Mouse (Mus musculus) embryonic facial prominence, embryonic 13.5 days (tissue): ENCODE measurements around the gene Ankrd27. TPM values are rescaled to one million over a fixed set of nuclear protein-coding genes. Genes with fewer than 3 reads are reported as not detected.
"Not testable (repeated sequence)": the region's sequence is repeated elsewhere in the genome, so short reads cannot be mapped to it uniquely, and the experiment has no call there.

Experiments used
- ATAC-seq: fragments of 200-750 bp; cut with Nextera tagmentation; 2 replicates; pipeline ENCODE4 v1.8.0; 2017; ENCODE audit warnings: low read depth; ENCODE audit not compliant: insufficient number of reproducible peaks, insufficient read depth, low FRiP score, low TSS enrichment
- H3K27ac ChIP-seq: fragments of 300-500 bp; sonication (generic); 2 replicates; pipeline ENCODE4 v1.5.1; 2015; ENCODE audit warnings: moderate library complexity, mild to moderate bottlenecking, inconsistent platforms
- H3K27me3 ChIP-seq: fragments of 300-500 bp; sonication (generic); 2 replicates; pipeline ENCODE4 v1.6.1; 2015; ENCODE audit warnings: mild to moderate bottlenecking, inconsistent platforms
- H3K36me3 ChIP-seq: fragments of 300-500 bp; sonication (generic); 2 replicates; pipeline ENCODE4 v1.6.1; 2015; ENCODE audit warnings: mild to moderate bottlenecking, inconsistent platforms
- H3K4me1 ChIP-seq: fragments of 300-500 bp; sonication (generic); 2 replicates; pipeline ENCODE4 v1.6.1; 2015; ENCODE audit warnings: inconsistent platforms
- H3K4me2 ChIP-seq: fragments of 300-500 bp; sonication (generic); 2 replicates; pipeline ENCODE4 v1.6.1; 2015; ENCODE audit warnings: moderate library complexity, mild to moderate bottlenecking, inconsistent platforms
- H3K4me3 ChIP-seq: fragments of 300-500 bp; sonication (generic); 2 replicates; pipeline ENCODE4 v1.5.1; 2015; ENCODE audit warnings: mild to moderate bottlenecking, inconsistent platforms
- H3K9ac ChIP-seq: fragments of 300-500 bp; sonication (generic); 2 replicates; pipeline ENCODE4 v1.6.1; 2015; ENCODE audit warnings: mild to moderate bottlenecking, inconsistent platforms
- H3K9me3 ChIP-seq: fragments of 300-500 bp; sonication (generic); 2 replicates; pipeline ENCODE4 v1.6.1; 2016; ENCODE audit warnings: inconsistent platforms
- WGBS: fragments of 180-500 bp; shearing (Covaris S2); methylation state at CpG from one replicate; pipeline ENCODE4 v1.1.7; 2015; ENCODE audit warnings: mixed read lengths; 5-methylcytosine and 5-hydroxymethylcytosine counted together
- polyA plus RNA-seq: library from polyadenylated mRNA; unstranded; fragments of >200 nt; fragmentation: Nextera tagmentation; extraction: Ambion mirVana; gene quantifications from 2 replicates; pipeline ENCODE4 v1.2.1, GENCODE M21; 2015

Ankrd27 gene
- polyA plus RNA-seq, 1 experiment from 2014 or later: 39.0 TPM

- H3K4me1 ChIP-seq: peaks cover 12% of the 10 kb centered on the region
- no peak for ATAC-seq
- 87% methylated on average over 3 of the region's 3 CpGs for WGBS
- H3K4me2 ChIP-seq: no peak overlapping the region
- H3K9me3 ChIP-seq: no peaks in the 10 kb centered on the region
- H3K4me3 ChIP-seq: no peak overlapping the region
- H3K27ac ChIP-seq: no peak overlapping the region
- no peak overlapping the region for H3K9ac ChIP-seq
- no peaks in the 10 kb centered on the region for H3K27me3 ChIP-seq
- no peaks in the 10 kb centered on the region for H3K36me3 ChIP-seq
Observed at GRCm38 (mm10) chr7:35559838-35560237, 26.2 kb upstream of the Ankrd27 start.

- no peak overlapping the region for H3K4me3 ChIP-seq
- H3K27ac ChIP-seq: no peak overlapping the region
- 0 out of 2 replicates have a peak, but pooled peaks cover 6% of the 10 kb centered on the region for H3K4me1 ChIP-seq
- no peaks in the 10 kb centered on the region for H3K9me3 ChIP-seq
- whole genome bisulfite sequencing: 66% methylated on average over 11 of the region's 11 CpGs
- no peak overlapping the region for H3K9ac ChIP-seq
- H3K4me2 ChIP-seq: no peak overlapping the region
- H3K36me3 ChIP-seq: no peaks in the 10 kb centered on the region
- no peaks in the 10 kb centered on the region for H3K27me3 ChIP-seq
- ATAC-seq: no peak
Observed at GRCm38 (mm10) chr7:35563071-35563470, 23.0 kb upstream of the Ankrd27 start.

GRCm38 (mm10) chr7:35564067-35564865, 21.8 kb upstream of the Ankrd27 start:
- Histone ChIP-seq H3K4me3 (no peak overlapping the region), H3K27ac (no peak overlapping the region), H3K9me3 (no peaks in the 10 kb centered on the region), H3K9ac (no peak overlapping the region), H3K4me2 (no peak overlapping the region), H3K36me3 (no peaks in the 10 kb centered on the region), H3K27me3 (no peaks in the 10 kb centered on the region), H3K4me1 (0 out of 2 replicates have a peak, but pooled peaks cover 6% of the 10 kb centered on the region)
- WGBS: 87% methylated on average over 2 of the region's 2 CpGs
- ATAC-seq: no peak

GRCm38 (mm10) chr7:35564872-35565271, 21.2 kb upstream of the Ankrd27 start:
- not testable (repeated sequence) for H3K4me3 ChIP-seq, H3K4me1 ChIP-seq, H3K27me3 ChIP-seq, H3K9ac ChIP-seq, H3K9me3 ChIP-seq, H3K4me2 ChIP-seq, ATAC-seq, H3K36me3 ChIP-seq, H3K27ac ChIP-seq
- WGBS: 89% methylated on average over 10 of the region's 10 CpGs

- 78% methylated on average over 13 of the region's 13 CpGs for WGBS
- ATAC-seq, H3K9ac ChIP-seq: not testable (repeated sequence)
Observed at GRCm38 (mm10) chr7:35565965-35566364, 20.1 kb upstream of the Ankrd27 start.

GRCm38 (mm10) chr7:35569724-35570123, 16.3 kb upstream of the Ankrd27 start:
- not testable (repeated sequence) for H3K27ac ChIP-seq, H3K9ac ChIP-seq, H3K36me3 ChIP-seq, H3K9me3 ChIP-seq, ATAC-seq, H3K4me3 ChIP-seq, H3K4me2 ChIP-seq, H3K4me1 ChIP-seq, H3K27me3 ChIP-seq
- WGBS: 93% methylated on average over 4 of the region's 4 CpGs

More at GRCm38 (mm10) chr7:35565965-35566364, 20.1 kb upstream of the Ankrd27 start:
- H3K27ac ChIP-seq, H3K4me2 ChIP-seq, H3K4me1 ChIP-seq, H3K36me3 ChIP-seq, H3K27me3 ChIP-seq, H3K4me3 ChIP-seq, H3K9me3 ChIP-seq: not testable (repeated sequence)

- H3K36me3 ChIP-seq, H3K27me3 ChIP-seq, H3K9ac ChIP-seq, H3K4me2 ChIP-seq, H3K4me3 ChIP-seq, H3K27ac ChIP-seq, ATAC-seq, H3K4me1 ChIP-seq, H3K9me3 ChIP-seq: not testable (repeated sequence)
- 24% methylated on average over 6 of the region's 6 CpGs for WGBS
Observed at GRCm38 (mm10) chr7:35570883-35571282, 15.2 kb upstream of the Ankrd27 start.

GRCm38 (mm10) chr7:35579849-35580248, 6.2 kb upstream of the Ankrd27 start:
- no peaks in the 10 kb centered on the region for H3K36me3 ChIP-seq
- no peak overlapping the region for H3K27ac ChIP-seq
- no peak overlapping the region for H3K4me2 ChIP-seq
- 32% methylated on average over 4 of the region's 4 CpGs for WGBS
- H3K9me3 ChIP-seq: no peaks in the 10 kb centered on the region
- no peak overlapping the region for H3K4me3 ChIP-seq
- no peak for ATAC-seq
- H3K4me1 ChIP-seq: peaks cover 10% of the 10 kb centered on the region
- H3K27me3 ChIP-seq: peaks cover 40% of the 10 kb centered on the region
- no peak overlapping the region for H3K9ac ChIP-seq

- H3K27me3 ChIP-seq: peaks cover 45% of the 10 kb centered on the region
- H3K4me1 ChIP-seq: peaks cover 20% of the 10 kb centered on the region
- no peak overlapping the region for H3K9ac ChIP-seq
- H3K4me3 ChIP-seq: no peak overlapping the region
- no peaks in the 10 kb centered on the region for H3K36me3 ChIP-seq
- H3K9me3 ChIP-seq: no peaks in the 10 kb centered on the region
- no peak overlapping the region for H3K27ac ChIP-seq
- 75% methylated on average over 5 of the region's 5 CpGs for WGBS
- H3K4me2 ChIP-seq: no peak overlapping the region
- no peak for ATAC-seq
Observed at GRCm38 (mm10) chr7:35582719-35583118, 3.3 kb upstream of the Ankrd27 start.

GRCm38 (mm10) chr7:35583476-35584025, 2.5 kb upstream of the Ankrd27 start:
- Histone ChIP-seq H3K9ac (no peak overlapping the region), H3K27me3 (peaks cover 41% of the 10 kb centered on the region), H3K27ac (no peak overlapping the region), H3K4me3 (no peak overlapping the region), H3K36me3 (no peaks in the 10 kb centered on the region), H3K9me3 (no peaks in the 10 kb centered on the region), H3K4me1 (peaks cover 27% of the 10 kb centered on the region), H3K4me2 (no peak overlapping the region)
- no peak for ATAC-seq
- WGBS: 14% methylated on average over 11 of the region's 11 CpGs

GRCm38 (mm10) chr7:35584068-35584785, 1.8 kb upstream of the Ankrd27 start:
- WGBS: 5% methylated on average over 36 of the region's 36 CpGs
- no peaks in the 10 kb centered on the region for H3K9me3 ChIP-seq
- no peak overlapping the region for H3K27ac ChIP-seq
- H3K4me3 ChIP-seq: peak overlapping the region; percentile 69
- no peak for ATAC-seq
- H3K36me3 ChIP-seq: no peaks in the 10 kb centered on the region
- H3K4me2 ChIP-seq: peak overlapping the region; percentile 100
- peak overlapping the region; percentile 69 for H3K9ac ChIP-seq
- peaks cover 40% of the 10 kb centered on the region for H3K27me3 ChIP-seq
- peaks cover 33% of the 10 kb centered on the region for H3K4me1 ChIP-seq
